Mouse (Mus musculus) bone marrow macrophage, adult 2 months (primary cell): ENCODE data around the gene Hamp2. TPM values are rescaled to one million over a fixed set of nuclear protein-coding genes. Genes with fewer than 3 reads are reported as not detected.
A peak's percentile ranks its signal among the peaks of the same experiment; 100 is the strongest.
"Not testable (repeated sequence)": the region's sequence is repeated elsewhere in the genome, so short reads cannot be mapped to it uniquely, and the experiment has no call there.

ENCODE experiments used
- H3K27ac ChIP-seq: 2 replicates; pipeline ENCODE4 v1.5.1; 2012; ENCODE audit warnings: low read depth, low read length; ENCODE audit not compliant: insufficient read depth
- H3K4me1 ChIP-seq: 2 replicates; pipeline ENCODE4 v1.6.1; 2012; ENCODE audit warnings: low read length; ENCODE audit not compliant: control insufficient read depth, insufficient read depth
- H3K4me3 ChIP-seq: 2 replicates; pipeline ENCODE4 v1.5.1; 2012; ENCODE audit warnings: mild to moderate bottlenecking, low read length, moderate library complexity; ENCODE audit not compliant: insufficient read depth
- CTCF ChIP-seq: IDR thresholded peaks from 2 replicates; pipeline ENCODE4 v1.5.1; 2012; ENCODE audit warnings: low read depth, mild to moderate bottlenecking, low read length, moderate library complexity
- POLR2A ChIP-seq: IDR thresholded peaks from 2 replicates; pipeline ENCODE4 v1.6.1; 2012; ENCODE audit warnings: mild to moderate bottlenecking, low read depth, low read length, borderline replicate concordance
- polyA plus RNA-seq: library from polyadenylated mRNA; stranded (reverse); fragments of >200 nt; gene quantifications from 2 replicates; pipeline ENCODE4 v1.2.4, GENCODE M21; 2012; ENCODE audit not compliant: missing spikeins, insufficient read depth, insufficient read length

Hamp2 gene
- not detected in 2 replicates for polyA plus RNA-seq

- not testable (repeated sequence) for H3K4me3 ChIP-seq, H3K27ac ChIP-seq, H3K4me1 ChIP-seq
These were observed at the start of gene Hamp2 for GRCm38 (mm10) chr7:30924581-30924980. Hamp2 (minus strand) TSS chr7:30924681.

GRCm38 (mm10) chr7:30973501-30974289 lies 49.2 kb upstream of the Hamp2 start, which contains the start of gene Fam187b:
Fam187b (plus strand) TSS chr7:30973790.
- Histone ChIP-seq H3K4me3 (peak within 1 kb of the TSS; percentile 61), H3K27ac (peak within 1 kb of the TSS; percentile 56), H3K4me1 (no peaks in the 10 kb centered on the region)
- TF ChIP-seq CTCF (peak; percentile 71), POLR2A (no peak)

GRCm38 (mm10) chr7:30973251-30973500 lies 48.7 kb upstream of the Hamp2 start, which contains the start of gene Lsr:
Lsr (minus strand) TSS chr7:30973464.
- Histone ChIP-seq H3K27ac (peak within 1 kb of the TSS; percentile 56), H3K4me1 (no peaks in the 10 kb centered on the region), H3K4me3 (peak within 1 kb of the TSS; percentile 61)
- TF ChIP-seq POLR2A = no peak
- TF ChIP-seq CTCF = no peak

DNA sequence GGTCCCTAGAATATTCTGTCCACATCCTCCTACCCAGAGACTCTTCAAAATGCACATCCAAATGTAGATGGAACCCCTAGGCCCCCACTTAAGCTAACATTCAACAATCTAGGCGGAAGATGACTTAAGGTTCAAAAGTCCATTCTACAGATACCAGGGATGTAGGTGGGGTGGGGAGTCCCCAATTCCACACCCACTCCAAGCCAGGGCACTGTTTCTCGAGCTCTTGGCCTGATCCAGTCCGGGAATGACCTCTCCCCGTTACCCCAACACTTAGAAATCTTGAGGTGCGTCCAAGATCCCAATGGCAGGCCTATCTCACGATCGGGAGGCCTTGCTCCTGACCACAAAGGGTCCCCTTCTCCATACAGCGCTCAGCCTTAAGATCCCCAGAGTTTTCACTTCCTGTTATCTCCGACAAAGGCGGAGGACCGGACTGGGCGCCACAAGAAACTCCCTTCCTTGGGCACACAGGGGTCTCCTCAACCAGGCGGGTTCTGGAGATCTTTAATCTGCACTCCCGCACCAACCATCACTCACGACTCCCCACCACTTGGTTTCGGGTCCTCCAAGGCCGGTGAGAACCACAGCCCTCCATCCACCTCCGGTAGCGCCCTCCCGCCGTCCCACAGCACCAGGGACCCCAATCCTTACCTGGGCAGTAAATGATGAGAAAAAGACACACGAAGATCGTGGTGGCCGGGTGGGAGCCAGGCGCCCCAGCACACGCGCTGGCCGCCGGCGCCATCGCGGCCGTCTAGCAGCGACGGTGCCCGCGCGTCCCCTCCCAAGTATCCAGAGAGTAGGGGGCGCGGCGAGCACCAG lies 48.2 kb upstream of the Hamp2 start:
- H3K4me1 ChIP-seq = no peaks in the 10 kb centered on the region
- no peak for TF ChIP-seq CTCF
- peak overlapping the region; percentile 41 for H3K4me3 ChIP-seq
- H3K27ac ChIP-seq = no peak overlapping the region

- TF ChIP-seq POLR2A = no peak
- TF ChIP-seq CTCF = no peak
- no peak overlapping the region for H3K27ac ChIP-seq
- H3K4me1 ChIP-seq = no peaks in the 10 kb centered on the region; the same call in 1 of the 2 replicates
- no peak overlapping the region for H3K4me3 ChIP-seq
These were observed 47.4 kb upstream of the Hamp2 start for GRCm38 (mm10) chr7:30971901-30972300.

GRCm38 (mm10) chr7:30969174-30969573 lies 44.7 kb upstream of the Hamp2 start:
- Histone ChIP-seq H3K27ac (no peak overlapping the region), H3K4me1 (peaks cover 4% of the 10 kb centered on the region; the same call in 1 of the 2 replicates), H3K4me3 (no peak overlapping the region)
- TF ChIP-seq CTCF (no peak), POLR2A (no peak)

DNA sequence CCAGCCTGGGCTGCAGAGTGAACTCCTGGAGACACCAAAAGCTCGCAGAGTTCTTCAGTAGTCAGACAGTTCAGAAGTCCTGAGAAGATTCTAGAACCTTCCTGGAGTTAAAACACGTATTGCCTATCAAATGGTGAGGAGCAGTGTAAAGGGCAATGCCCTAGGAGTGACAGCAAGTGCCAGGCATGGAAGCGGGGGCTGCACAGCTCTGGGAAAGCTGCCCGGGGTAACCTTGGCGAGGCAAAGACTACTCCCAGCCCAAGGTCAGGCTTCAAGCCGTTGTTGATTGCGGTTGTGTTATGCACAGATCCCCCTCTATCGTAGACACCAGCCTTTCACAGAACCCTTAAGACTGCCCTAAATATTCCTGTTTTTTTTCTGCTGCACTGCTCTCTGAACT lies 44.1 kb upstream of the Hamp2 start:
- H3K4me3 ChIP-seq = no peak overlapping the region
- TF ChIP-seq CTCF (no peak), POLR2A (no peak)
- H3K4me1 ChIP-seq = peaks cover 4% of the 10 kb centered on the region; the same call in 1 of the 2 replicates
- H3K27ac ChIP-seq = no peak overlapping the region

- H3K27ac ChIP-seq = no peak overlapping the region
- TF ChIP-seq CTCF (no peak), POLR2A (no peak)
- H3K4me3 ChIP-seq = no peak overlapping the region
- H3K4me1 ChIP-seq = peaks cover 6% of the 10 kb centered on the region; the same call in 1 of the 2 replicates
These were observed 42.2 kb upstream of the Hamp2 start for GRCm38 (mm10) chr7:30966657-30967056.

DNA sequence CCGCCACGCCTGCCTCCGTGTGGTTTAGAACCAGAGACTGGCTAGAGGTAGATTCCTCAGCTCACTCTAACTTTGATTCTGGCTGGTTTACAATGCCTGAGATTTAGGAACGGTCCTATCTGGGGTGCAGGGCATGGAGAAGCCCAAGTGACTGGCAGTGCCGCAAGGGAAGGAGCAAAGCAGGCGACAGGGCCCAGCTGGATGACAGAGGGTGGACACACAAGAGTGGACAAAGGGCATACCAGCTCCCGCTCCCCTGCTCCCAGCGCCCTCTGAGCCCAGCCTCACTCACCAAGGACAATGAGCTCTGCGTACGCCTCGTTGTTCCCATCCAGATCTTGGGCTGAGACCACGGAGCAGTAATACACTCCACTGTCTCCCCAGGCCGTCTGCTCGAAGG lies 41.2 kb upstream of the Hamp2 start:
- TF ChIP-seq POLR2A (no peak), CTCF (no peak)

DNA sequence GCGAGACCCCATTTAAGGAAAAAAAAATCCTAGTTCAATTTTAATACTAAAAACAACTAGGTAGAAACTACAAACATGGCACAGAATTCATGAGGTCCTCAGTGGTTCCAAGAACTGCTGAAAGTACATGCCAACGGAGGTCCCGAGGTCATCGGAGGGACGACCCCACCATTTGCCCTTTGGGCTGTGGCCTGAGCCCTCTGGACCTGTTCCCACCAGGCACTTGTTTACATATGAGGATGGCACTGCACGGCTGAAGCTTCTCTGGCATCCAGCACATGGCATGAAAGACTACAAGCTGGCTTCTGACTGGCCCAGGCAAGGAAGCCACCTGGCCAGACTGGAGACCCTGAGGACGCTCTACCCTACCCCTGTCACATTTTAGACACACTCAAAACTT lies 39.9 kb upstream of the Hamp2 start:
- Histone ChIP-seq H3K4me3 (no peak overlapping the region), H3K27ac (no peak overlapping the region)
- TF ChIP-seq POLR2A (no peak), CTCF (no peak)

More for the DNA sequence above, 41.2 kb upstream of the Hamp2 start:
- Histone ChIP-seq H3K4me1 (peaks cover 6% of the 10 kb centered on the region; the same call in 1 of the 2 replicates), H3K4me3 (no peak overlapping the region), H3K27ac (no peak overlapping the region)

More for the DNA sequence above, 39.9 kb upstream of the Hamp2 start:
- peaks cover 6% of the 10 kb centered on the region; the same call in 1 of the 2 replicates for H3K4me1 ChIP-seq
